In genomic region chr17:80255208-80255607, GRCm38 (mm10) we compare ENCODE assay signal across 10 mouse cellular contexts. TPM values are rescaled to one million over a fixed set of nuclear protein-coding genes. Genes with fewer than 3 reads are reported as not detected.
A peak's percentile ranks its signal among the peaks of the same experiment; 100 is the strongest.
DNase-seq lines count a peak whose midpoint lies in the region; ATAC-seq lines count a peak whose summit lies in the region.
"Had no signal": no experiment of that assay in that cellular context is flagged by ENCODE, and none has a peak within 500 bp of the region (broad histone marks: within the 10 kb centered on the region; RNA-seq: fewer than 3 reads in every experiment).

No protein-coding gene starts in this region.

- 64% methylated on average over 13 of the region's 13 CpGs for WGBS in kidney, embryonic 14.5 days
- WGBS in lung, embryonic 15.5 days: 26% methylated on average over 13 of the region's 13 CpGs
- 56% methylated on average over 13 of the region's 13 CpGs for WGBS in forebrain, embryonic 15.5 days

- no peak overlapping the region for H3K4me3 ChIP-seq in kidney, embryonic 14.5 days (ENCODE audit: low read length)
- no peak overlapping the region for H3K4me3 ChIP-seq in lung, embryonic 15.5 days
- no peak overlapping the region for H3K4me3 ChIP-seq in forebrain, embryonic 15.5 days
- H3K4me3 ChIP-seq: limb, embryonic 12.5 days had no signal

- no peaks in the 10 kb centered on the region for H3K27me3 ChIP-seq in kidney, embryonic 14.5 days (ENCODE audit: control insufficient read depth, insufficient read depth, low read length)
- H3K27me3 ChIP-seq in lung, embryonic 15.5 days: no peaks in the 10 kb centered on the region
- no peaks in the 10 kb centered on the region for H3K27me3 ChIP-seq in forebrain, embryonic 15.5 days
- H3K27me3 ChIP-seq: limb, embryonic 12.5 days had no signal

- no peaks in the 10 kb centered on the region for H3K9me3 ChIP-seq in kidney, embryonic 14.5 days (ENCODE audit: control insufficient read depth, low read length)
- no peaks in the 10 kb centered on the region for H3K9me3 ChIP-seq in lung, embryonic 15.5 days
- no peaks in the 10 kb centered on the region for H3K9me3 ChIP-seq in forebrain, embryonic 15.5 days
- H3K9me3 ChIP-seq: limb, embryonic 12.5 days had no signal

- H3K36me3 ChIP-seq in kidney, embryonic 14.5 days (ENCODE audit: control insufficient read depth, insufficient read depth, low read length): peaks cover 91% of the 10 kb centered on the region
- H3K36me3 ChIP-seq in lung, embryonic 15.5 days: peaks cover 78% of the 10 kb centered on the region
- H3K36me3 ChIP-seq in forebrain, embryonic 15.5 days: peaks cover 96% of the 10 kb centered on the region

- peak; percentile 19 for DNase-seq in kidney, adult 18-20 months
- peak; percentile 33 for DNase-seq in embryo, embryonic 9.5 days (ENCODE audit: extremely low spot score)
- DNase-seq in heart, postnatal 10 days: peak; percentile 81 to 87
- DNase-seq in urinary bladder, postnatal 4 days (ENCODE audit: low spot score in 2 of 2): peak; percentile 59 to 66
- DNase-seq in right cerebral cortex, adult 2 months (ENCODE audit: low spot score in 2 of 2): no peak

- no peak overlapping the region for H3K4me2 ChIP-seq in kidney, embryonic 14.5 days (replicated peaks; ENCODE audit: low read depth, low read length)
- H3K4me2 ChIP-seq in lung, embryonic 15.5 days: no peak overlapping the region
- H3K4me2 ChIP-seq in forebrain, embryonic 15.5 days (replicated peaks): no peak overlapping the region
- H3K4me2 ChIP-seq: limb, embryonic 12.5 days had no signal

- H3K4me1 ChIP-seq in kidney, embryonic 14.5 days (ENCODE audit: control insufficient read depth, insufficient read depth, low read length): no peaks in the 10 kb centered on the region
- peaks cover 10% of the 10 kb centered on the region; the same call in 1 of the 2 replicates for H3K4me1 ChIP-seq in lung, embryonic 15.5 days
- H3K4me1 ChIP-seq in forebrain, embryonic 15.5 days: no peaks in the 10 kb centered on the region
- H3K4me1 ChIP-seq: limb, embryonic 12.5 days had no signal

- no peak for ATAC-seq in kidney, embryonic 14.5 days (ENCODE audit: low FRiP score, low TSS enrichment)
- ATAC-seq in lung, embryonic 15.5 days (ENCODE audit: borderline replicate concordance, extremely low read depth, low FRiP score, low TSS enrichment): peak; percentile 74
- no peak for ATAC-seq in forebrain, embryonic 15.5 days (replicated peaks)

- intact Hi-C loops in heart, postnatal 10 days (cut with DNase I): no loop called here

- H3K9ac ChIP-seq in kidney, embryonic 14.5 days (ENCODE audit: low read depth, low read length): no peak overlapping the region
- no peak overlapping the region for H3K9ac ChIP-seq in lung, embryonic 15.5 days
- H3K9ac ChIP-seq in forebrain, embryonic 15.5 days (replicated peaks): no peak overlapping the region
- H3K9ac ChIP-seq: limb, embryonic 12.5 days had no signal

- H3K27ac ChIP-seq in kidney, embryonic 14.5 days (ENCODE audit: low read depth, low read length): no peak overlapping the region
- H3K27ac ChIP-seq in lung, embryonic 15.5 days: no peak overlapping the region; the same call in 1 of the 2 replicates
- no peak overlapping the region for H3K27ac ChIP-seq in forebrain, embryonic 15.5 days (replicated peaks)
- H3K27ac ChIP-seq: limb, embryonic 12.5 days had no signal

RNA-seq across cellular contexts. Expression of gene Gemin6, which starts 31.0 kb away (rescaled TPM):
- 49.0 and 61.9 TPM in 2 replicates for polyA plus RNA-seq in kidney, embryonic 14.5 days (2014; fragmentation: Nextera tagmentation; extraction: Ambion mirVana)
- 1 to 10 TPM; 4.9 TPM for total RNA-seq in heart, postnatal 10 days (2021)
- polyA plus RNA-seq in lung, embryonic 15.5 days (2015; fragmentation: Nextera tagmentation; extraction: Ambion mirVana): 42.7 and 46.1 TPM in 2 replicates
- polyA plus RNA-seq in forebrain, embryonic 15.5 days (2015; fragmentation: Nextera tagmentation; extraction: Ambion mirVana): 24.9 and 25.8 TPM in 2 replicates

RNA-seq across cellular contexts. Expression of gene Morn2, which starts 34.8 kb away (rescaled TPM):
- polyA plus RNA-seq in kidney, embryonic 14.5 days (2014; fragmentation: Nextera tagmentation; extraction: Ambion mirVana): 31.4 and 31.6 TPM in 2 replicates
- 10 to 100 TPM in 1 of 2 experiments, 1 to 10 TPM in 1; 9.9 to 12.0 TPM for total RNA-seq in heart, postnatal 10 days (2021)
- 34.1 and 35.7 TPM in 2 replicates for polyA plus RNA-seq in lung, embryonic 15.5 days (2015; fragmentation: Nextera tagmentation; extraction: Ambion mirVana)
- polyA plus RNA-seq in forebrain, embryonic 15.5 days (2015; fragmentation: Nextera tagmentation; extraction: Ambion mirVana): 45.3 and 47.7 TPM in 2 replicates

RNA-seq across cellular contexts. Expression of gene Dhx57, which starts 35.1 kb away (rescaled TPM):
- polyA plus RNA-seq in kidney, embryonic 14.5 days (2014; fragmentation: Nextera tagmentation; extraction: Ambion mirVana): 10.0 and 17.4 TPM in 2 replicates
- total RNA-seq in heart, postnatal 10 days (2021): 1 to 10 TPM; 7.5 to 8.7 TPM
- polyA plus RNA-seq in lung, embryonic 15.5 days (2015; fragmentation: Nextera tagmentation; extraction: Ambion mirVana): 13.9 and 15.6 TPM in 2 replicates
- polyA plus RNA-seq in forebrain, embryonic 15.5 days (2015; fragmentation: Nextera tagmentation; extraction: Ambion mirVana): 47.9 and 48.8 TPM in 2 replicates

RNA-seq across cellular contexts. Expression of gene Ttc39d, which starts 47.9 kb away (rescaled TPM):
- 0.11 TPM in 1 of 2 replicates, not detected in the other for polyA plus RNA-seq in kidney, embryonic 14.5 days (2014; fragmentation: Nextera tagmentation; extraction: Ambion mirVana)
- total RNA-seq in heart, postnatal 10 days (2021): not detected
- 0.10 and 0.11 TPM in 2 replicates for polyA plus RNA-seq in lung, embryonic 15.5 days (2015; fragmentation: Nextera tagmentation; extraction: Ambion mirVana)
- polyA plus RNA-seq in forebrain, embryonic 15.5 days (2015; fragmentation: Nextera tagmentation; extraction: Ambion mirVana): 0.14 TPM in 1 of 2 replicates, not detected in the other
- total RNA-seq: MEL had no signal
- polyA plus RNA-seq: limb, embryonic 12.5 days had no signal

RNA-seq across cellular contexts. Expression of gene Srsf7, which starts 48.1 kb away (rescaled TPM):
- 756 and 811 TPM in 2 replicates for polyA plus RNA-seq in kidney, embryonic 14.5 days (2014; fragmentation: Nextera tagmentation; extraction: Ambion mirVana)
- 10 to 100 TPM; 59.9 to 72.8 TPM for total RNA-seq in heart, postnatal 10 days (2021)
- polyA plus RNA-seq in lung, embryonic 15.5 days (2015; fragmentation: Nextera tagmentation; extraction: Ambion mirVana): 633 and 646 TPM in 2 replicates
- 583 TPM in 2 replicates for polyA plus RNA-seq in forebrain, embryonic 15.5 days (2015; fragmentation: Nextera tagmentation; extraction: Ambion mirVana)

Comparison
In these comparisons a context has a peak if more than half of its experiments do, and no peak if none do; other contexts are left out.
1. DNase-seq: peak in kidney, adult 18-20 months (single experiment), embryo, embryonic 9.5 days (single experiment), heart, postnatal 10 days (2 of 2) and urinary bladder, postnatal 4 days (2 of 2); none in right cerebral cortex, adult 2 months (0 of 2).